Mouse (Mus musculus): ENCODE measurements around the gene Crnkl1. TPM values are rescaled to one million over a fixed set of nuclear protein-coding genes. Genes with fewer than 3 reads are reported as not detected.

Gene Crnkl1
- polyA plus RNA-seq, 1 experiment = 20.2 TPM

DNA sequence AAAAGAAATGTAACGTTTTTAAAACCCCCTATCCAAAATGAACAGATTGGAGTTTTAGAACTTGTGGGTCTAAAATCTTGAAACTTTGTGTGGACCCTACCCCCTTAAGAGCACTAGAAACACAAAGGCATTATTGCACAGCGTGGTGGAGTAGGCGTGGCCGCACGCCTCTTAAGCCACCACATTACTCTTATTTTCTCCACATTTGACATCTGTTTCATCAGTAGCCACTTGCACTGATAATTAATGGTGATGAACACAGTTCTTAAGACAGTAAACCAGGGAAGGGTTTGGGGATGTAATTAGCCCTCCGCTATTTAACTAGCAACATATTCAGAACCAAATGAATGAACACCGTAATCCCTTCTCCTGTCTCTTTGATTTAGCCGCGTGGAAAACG lies 21.0 kb upstream of the Crnkl1 start:
- Histone ChIP-seq H3K27ac (ENCODE audit: control insufficient read depth, insufficient read depth, low read length) (no peak overlapping the region), H3K4me1 (replicated peaks; ENCODE audit: control insufficient read depth, insufficient read depth, low read length) (no peaks in the 10 kb centered on the region), H3K4me3 (ENCODE audit: control insufficient read depth, insufficient read depth, low read length) (no peak overlapping the region), H3K27me3 (ENCODE audit: control insufficient read depth, insufficient read depth, low read length) (no peaks in the 10 kb centered on the region), H3K36me3 (ENCODE audit: control insufficient read depth, insufficient read depth, low read length) (no peaks in the 10 kb centered on the region)
- no peak for DNase-seq
- TF ChIP-seq POLR2A (IDR thresholded peaks at IDR 0.05; ENCODE audit: control insufficient read depth, extremely low read depth, insufficient read depth, low read length, poor library complexity) (no peak), CTCF (IDR thresholded peaks at IDR 0.05; ENCODE audit: borderline replicate concordance, control insufficient read depth, extremely low read depth, insufficient read depth, low read length, poor library complexity) (no peak)
- 59% methylated on average over 10 of the region's 10 CpGs for WGBS

DNA sequence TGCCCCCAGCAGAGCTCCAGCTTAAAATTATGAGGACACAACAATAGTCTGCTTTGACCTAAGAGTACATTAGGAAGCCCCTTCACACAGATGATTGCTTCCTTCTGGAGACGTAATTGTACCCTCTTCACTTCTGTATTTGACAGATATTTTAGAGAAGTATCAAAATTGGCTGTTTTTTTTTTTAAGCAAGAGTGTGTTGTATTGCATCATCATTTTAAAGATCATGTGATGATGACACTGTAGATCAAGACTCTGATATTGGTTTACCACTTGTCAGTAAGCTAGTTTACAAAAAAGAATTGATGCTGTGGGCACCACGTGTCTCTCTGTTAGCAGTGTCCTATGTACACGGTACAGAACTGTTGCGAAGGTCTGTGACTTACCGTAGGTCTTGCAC lies 17.9 kb upstream of the Crnkl1 start:
- no peaks in the 10 kb centered on the region for H3K27me3 ChIP-seq (ENCODE audit: control insufficient read depth, insufficient read depth, low read length)
- 73% methylated on average over 5 of the region's 5 CpGs for WGBS
- H3K27ac ChIP-seq (ENCODE audit: control insufficient read depth, insufficient read depth, low read length) = no peak overlapping the region
- TF ChIP-seq CTCF (IDR thresholded peaks at IDR 0.05; ENCODE audit: borderline replicate concordance, control insufficient read depth, extremely low read depth, insufficient read depth, low read length, poor library complexity) (no peak), POLR2A (IDR thresholded peaks at IDR 0.05; ENCODE audit: control insufficient read depth, extremely low read depth, insufficient read depth, low read length, poor library complexity) (no peak)
- no peaks in the 10 kb centered on the region for H3K36me3 ChIP-seq (ENCODE audit: control insufficient read depth, insufficient read depth, low read length)
- no peak for DNase-seq
- no peak overlapping the region for H3K4me3 ChIP-seq (ENCODE audit: control insufficient read depth, insufficient read depth, low read length)
- no peaks in the 10 kb centered on the region for H3K4me1 ChIP-seq (replicated peaks; ENCODE audit: control insufficient read depth, insufficient read depth, low read length)

DNA sequence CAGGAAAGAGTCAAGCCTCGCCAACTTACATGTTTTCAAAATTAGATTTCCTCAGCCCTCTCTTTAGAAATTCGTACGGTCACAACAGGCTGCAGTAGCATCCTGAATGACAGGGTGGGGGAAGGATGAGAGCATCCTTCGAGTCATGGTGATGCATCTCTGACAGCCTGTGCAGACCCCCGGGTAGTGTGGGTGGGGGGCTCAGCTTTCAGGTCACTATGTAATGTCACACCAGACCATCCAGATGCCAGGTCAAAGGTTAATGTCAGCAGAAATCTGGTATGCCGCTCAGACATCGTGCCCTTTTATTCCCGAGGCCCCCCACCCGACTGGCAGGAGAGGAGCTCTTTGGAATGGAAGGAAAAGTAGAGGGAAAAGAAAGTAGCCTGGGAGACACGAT lies 15.4 kb upstream of the Crnkl1 start:
- TF ChIP-seq CTCF (IDR thresholded peaks at IDR 0.05; ENCODE audit: borderline replicate concordance, control insufficient read depth, extremely low read depth, insufficient read depth, low read length, poor library complexity) (no peak), POLR2A (IDR thresholded peaks at IDR 0.05; ENCODE audit: control insufficient read depth, extremely low read depth, insufficient read depth, low read length, poor library complexity) (no peak)
- H3K27me3 ChIP-seq (ENCODE audit: control insufficient read depth, insufficient read depth, low read length) = no peaks in the 10 kb centered on the region
- H3K4me3 ChIP-seq (ENCODE audit: control insufficient read depth, insufficient read depth, low read length) = no peak overlapping the region
- no peaks in the 10 kb centered on the region for H3K36me3 ChIP-seq (ENCODE audit: control insufficient read depth, insufficient read depth, low read length)
- H3K27ac ChIP-seq (ENCODE audit: control insufficient read depth, insufficient read depth, low read length) = no peak overlapping the region
- WGBS = 73% methylated on average over 10 of the region's 10 CpGs
- no peaks in the 10 kb centered on the region for H3K4me1 ChIP-seq (replicated peaks; ENCODE audit: control insufficient read depth, insufficient read depth, low read length)
- no peak for DNase-seq

DNA sequence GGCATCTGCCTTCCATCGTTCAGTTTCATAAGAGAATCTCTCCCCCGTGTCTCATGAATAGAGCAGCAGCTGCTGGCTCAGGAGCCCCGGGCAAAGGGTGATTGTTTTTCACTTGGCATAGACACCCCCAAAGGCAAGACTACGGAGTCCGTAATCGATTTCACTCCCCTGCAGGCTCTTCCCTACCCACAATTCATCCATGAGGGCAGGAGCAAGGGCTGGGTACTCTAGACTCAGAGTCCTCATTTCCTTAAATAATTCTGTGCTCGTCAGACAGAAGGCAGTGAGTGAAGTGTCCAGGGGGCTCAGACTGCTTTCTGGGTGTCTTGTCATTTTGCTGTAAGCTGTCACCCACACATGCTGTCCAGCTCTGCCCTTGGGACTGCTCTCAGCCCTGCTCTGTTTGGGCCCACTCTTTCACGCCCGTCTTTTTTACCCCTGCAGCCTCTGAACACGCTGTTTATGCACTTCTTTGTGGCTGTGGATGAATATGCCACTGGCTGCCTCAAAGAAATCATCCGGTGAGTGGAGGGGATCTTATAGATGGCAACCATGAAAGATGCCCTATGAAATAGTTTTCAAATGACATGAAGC lies 14.8 kb upstream of the Crnkl1 start:
- TF ChIP-seq POLR2A (IDR thresholded peaks at IDR 0.05; ENCODE audit: control insufficient read depth, extremely low read depth, insufficient read depth, low read length, poor library complexity) = no peak
- H3K36me3 ChIP-seq (ENCODE audit: control insufficient read depth, insufficient read depth, low read length) = no peaks in the 10 kb centered on the region
- H3K4me1 ChIP-seq (replicated peaks; ENCODE audit: control insufficient read depth, insufficient read depth, low read length) = no peaks in the 10 kb centered on the region
- no peaks in the 10 kb centered on the region for H3K27me3 ChIP-seq (ENCODE audit: control insufficient read depth, insufficient read depth, low read length)
- H3K27ac ChIP-seq (ENCODE audit: control insufficient read depth, insufficient read depth, low read length) = no peak overlapping the region
- WGBS = 81% methylated on average over 11 of the region's 11 CpGs
- H3K4me3 ChIP-seq (ENCODE audit: control insufficient read depth, insufficient read depth, low read length) = no peak overlapping the region
- no peak for DNase-seq

DNA sequence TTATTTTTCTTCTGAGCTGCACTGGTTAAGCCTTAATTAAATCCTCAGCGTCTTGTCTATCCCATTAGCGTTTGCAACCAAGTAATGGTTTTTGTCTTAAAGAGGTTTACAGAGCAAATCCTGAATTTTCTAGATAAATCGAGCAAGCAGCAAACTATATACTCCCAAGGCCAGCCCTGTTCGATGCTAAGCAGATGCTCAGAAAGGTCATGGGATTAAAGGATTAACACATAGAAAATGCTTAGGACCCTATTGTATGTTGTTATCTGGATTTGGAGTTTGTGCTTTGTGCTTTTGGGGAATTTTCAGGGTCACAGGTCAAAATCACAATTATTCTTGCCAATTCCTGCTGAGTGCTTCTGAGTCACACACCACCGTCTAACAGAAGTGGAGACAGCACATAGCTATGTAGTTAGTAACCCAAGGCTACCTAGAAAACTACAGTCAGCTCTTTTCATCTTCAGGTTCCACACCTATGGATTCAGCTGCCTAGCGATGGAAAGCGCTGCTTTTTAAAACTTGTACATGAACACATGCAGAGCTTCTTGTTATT lies 13.7 kb upstream of the Crnkl1 start:
- WGBS = 92% methylated on average over 7 of the region's 7 CpGs
- H3K36me3 ChIP-seq (ENCODE audit: control insufficient read depth, insufficient read depth, low read length) = no peaks in the 10 kb centered on the region
- no peaks in the 10 kb centered on the region for H3K4me1 ChIP-seq (replicated peaks; ENCODE audit: control insufficient read depth, insufficient read depth, low read length)
- TF ChIP-seq CTCF (IDR thresholded peaks at IDR 0.05; ENCODE audit: borderline replicate concordance, control insufficient read depth, extremely low read depth, insufficient read depth, low read length, poor library complexity) (no peak), POLR2A (IDR thresholded peaks at IDR 0.05; ENCODE audit: control insufficient read depth, extremely low read depth, insufficient read depth, low read length, poor library complexity) (no peak)
- no peak for DNase-seq
- H3K27ac ChIP-seq (ENCODE audit: control insufficient read depth, insufficient read depth, low read length) = no peak overlapping the region
- H3K27me3 ChIP-seq (ENCODE audit: control insufficient read depth, insufficient read depth, low read length) = no peaks in the 10 kb centered on the region
- no peak overlapping the region for H3K4me3 ChIP-seq (ENCODE audit: control insufficient read depth, insufficient read depth, low read length)

DNA sequence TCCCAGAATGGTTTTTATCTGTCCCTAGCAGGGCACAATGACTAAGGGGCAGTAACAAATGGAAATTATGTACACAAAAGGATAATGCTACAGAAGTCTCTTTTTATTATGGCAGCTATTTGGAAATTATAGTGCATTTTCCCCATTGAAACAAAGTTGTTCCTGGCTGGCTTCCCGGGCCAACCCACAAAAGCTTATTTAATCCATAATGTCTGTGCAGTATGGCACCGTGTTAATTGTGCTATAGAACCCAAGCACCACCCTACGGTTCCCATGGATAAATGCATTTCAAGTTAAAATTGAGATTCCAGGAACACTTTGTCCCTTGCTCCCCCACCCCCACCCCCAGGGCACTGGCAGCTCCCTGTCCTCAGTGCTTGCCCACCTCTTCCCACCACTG lies 9.5 kb upstream of the Crnkl1 start:
- DNase-seq = no peak
- H3K27ac ChIP-seq (ENCODE audit: control insufficient read depth, insufficient read depth, low read length) = no peak overlapping the region
- H3K36me3 ChIP-seq (ENCODE audit: control insufficient read depth, insufficient read depth, low read length) = no peaks in the 10 kb centered on the region
- H3K4me1 ChIP-seq (replicated peaks; ENCODE audit: control insufficient read depth, insufficient read depth, low read length) = no peaks in the 10 kb centered on the region
- H3K27me3 ChIP-seq (ENCODE audit: control insufficient read depth, insufficient read depth, low read length) = no peaks in the 10 kb centered on the region
- H3K4me3 ChIP-seq (ENCODE audit: control insufficient read depth, insufficient read depth, low read length) = no peak overlapping the region
- TF ChIP-seq POLR2A (IDR thresholded peaks at IDR 0.05; ENCODE audit: control insufficient read depth, extremely low read depth, insufficient read depth, low read length, poor library complexity) = no peak
- no peak for TF ChIP-seq CTCF (IDR thresholded peaks at IDR 0.05; ENCODE audit: borderline replicate concordance, control insufficient read depth, extremely low read depth, insufficient read depth, low read length, poor library complexity)
- WGBS = 96% methylated on average over 3 of the region's 3 CpGs

DNA sequence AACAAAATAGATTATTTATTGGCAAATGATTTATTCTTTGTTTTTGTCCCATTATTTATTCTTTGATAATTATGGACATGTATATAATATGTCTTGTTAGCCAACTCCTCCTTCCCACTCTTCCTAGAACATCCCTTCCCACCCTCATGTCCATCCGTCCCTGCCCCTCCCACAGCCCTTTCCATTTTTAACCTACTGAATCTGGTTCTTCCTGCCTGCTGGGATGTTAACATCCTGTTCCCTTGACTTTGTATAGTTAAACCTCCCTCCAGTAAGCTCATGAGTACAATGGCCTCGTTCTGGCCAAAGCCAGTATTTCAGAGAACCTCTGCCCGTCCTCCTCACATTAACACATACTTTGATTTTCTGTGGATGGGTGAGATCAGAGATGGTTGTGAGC lies 6.6 kb upstream of the Crnkl1 start:
- 62% methylated on average over 3 of the region's 3 CpGs for WGBS
- Histone ChIP-seq H3K27ac (ENCODE audit: control insufficient read depth, insufficient read depth, low read length) (no peak overlapping the region), H3K4me3 (ENCODE audit: control insufficient read depth, insufficient read depth, low read length) (no peak overlapping the region), H3K36me3 (ENCODE audit: control insufficient read depth, insufficient read depth, low read length) (no peaks in the 10 kb centered on the region), H3K4me1 (replicated peaks; ENCODE audit: control insufficient read depth, insufficient read depth, low read length) (no peaks in the 10 kb centered on the region), H3K27me3 (ENCODE audit: control insufficient read depth, insufficient read depth, low read length) (0 out of 2 replicates have a peak, but pooled peaks cover 2% of the 10 kb centered on the region)
- no peak for TF ChIP-seq CTCF (IDR thresholded peaks at IDR 0.05; ENCODE audit: borderline replicate concordance, control insufficient read depth, extremely low read depth, insufficient read depth, low read length, poor library complexity)
- no peak for TF ChIP-seq POLR2A (IDR thresholded peaks at IDR 0.05; ENCODE audit: control insufficient read depth, extremely low read depth, insufficient read depth, low read length, poor library complexity)
- DNase-seq = no peak

All from thymus, adult 2 months (tissue).